Mouse (Mus musculus) stomach, postnatal 0 days (tissue): Measurements from ENCODE around the gene Pianp.

Source experiments
- CTCF ChIP-seq: IDR thresholded peaks from 2 replicates; pipeline ENCODE4 v1.5.1; 2016; ENCODE audit warnings: antibody characterized with exemption, low read depth, mild to moderate bottlenecking, moderate library complexity
- EP300 ChIP-seq: optimal IDR thresholded peaks from 2 replicates; pipeline ENCODE3; 2016; ENCODE audit warnings: antibody characterized with exemption

GRCm38 (mm10) chr6:125049678-125050077, 53.2 kb downstream of the Pianp start, which contains the start of gene Acrbp:
- no peak for TF ChIP-seq EP300
- TF ChIP-seq CTCF = no peak
